Mouse (Mus musculus) heart, embryonic 15.5 days (tissue): ENCODE data around the gene Irf2. TPM values are rescaled to one million over a fixed set of nuclear protein-coding genes. Genes with fewer than 3 reads are reported as not detected.

Experiments used
- ATAC-seq: fragments of 200-750 bp; cut with Nextera tagmentation; replicated peaks from 2 replicates; pipeline ENCODE4 v1.8.0; 2017; ENCODE audit warnings: low read depth, moderate TSS enrichment; ENCODE audit not compliant: insufficient number of reproducible peaks, insufficient read depth, low FRiP score
- H3K27ac ChIP-seq: fragments of 300-500 bp; sonication (generic); 2 replicates; pipeline ENCODE4 v1.5.1; 2015; ENCODE audit warnings: mild to moderate bottlenecking, inconsistent platforms
- H3K27me3 ChIP-seq: fragments of 300-500 bp; sonication (generic); 2 replicates; pipeline ENCODE4 v1.6.1; 2015; ENCODE audit warnings: inconsistent platforms
- H3K36me3 ChIP-seq: fragments of 300-500 bp; sonication (generic); 2 replicates; pipeline ENCODE4 v1.6.1; 2015; ENCODE audit warnings: mild to moderate bottlenecking, inconsistent platforms
- H3K4me1 ChIP-seq: fragments of 300-500 bp; sonication (generic); replicated peaks from 2 replicates; pipeline ENCODE4 v1.6.1; 2015; ENCODE audit warnings: inconsistent platforms
- H3K4me2 ChIP-seq: fragments of 300-500 bp; sonication (generic); 2 replicates; pipeline ENCODE4 v1.6.1; 2015; ENCODE audit warnings: inconsistent platforms, mild to moderate bottlenecking, moderate library complexity
- H3K4me3 ChIP-seq: fragments of 300-500 bp; sonication (generic); 2 replicates; pipeline ENCODE4 v1.5.1; 2015; ENCODE audit warnings: mild to moderate bottlenecking, inconsistent platforms
- H3K9ac ChIP-seq: fragments of 300-500 bp; sonication (generic); 2 replicates; pipeline ENCODE4 v1.6.1; 2015; ENCODE audit warnings: mild to moderate bottlenecking, inconsistent platforms
- H3K9me3 ChIP-seq: fragments of 300-500 bp; sonication (generic); replicated peaks from 2 replicates; pipeline ENCODE4 v1.6.1; 2016; ENCODE audit warnings: inconsistent platforms
- WGBS: fragments of 180-500 bp; shearing (Covaris S2); methylation state at CpG from one replicate; pipeline ENCODE4 v1.1.7; 2015; ENCODE audit warnings: mixed read lengths; 5-methylcytosine and 5-hydroxymethylcytosine counted together
- polyA plus RNA-seq: library from polyadenylated mRNA; unstranded; fragments of >200 nt; fragmentation: Nextera tagmentation; extraction: Ambion mirVana; gene quantifications from 2 replicates; pipeline ENCODE4 v1.2.1, GENCODE M21; 2015

Gene Irf2
- polyA plus RNA-seq, 1 experiment from 2014 or later, result 19.9 TPM

DNA sequence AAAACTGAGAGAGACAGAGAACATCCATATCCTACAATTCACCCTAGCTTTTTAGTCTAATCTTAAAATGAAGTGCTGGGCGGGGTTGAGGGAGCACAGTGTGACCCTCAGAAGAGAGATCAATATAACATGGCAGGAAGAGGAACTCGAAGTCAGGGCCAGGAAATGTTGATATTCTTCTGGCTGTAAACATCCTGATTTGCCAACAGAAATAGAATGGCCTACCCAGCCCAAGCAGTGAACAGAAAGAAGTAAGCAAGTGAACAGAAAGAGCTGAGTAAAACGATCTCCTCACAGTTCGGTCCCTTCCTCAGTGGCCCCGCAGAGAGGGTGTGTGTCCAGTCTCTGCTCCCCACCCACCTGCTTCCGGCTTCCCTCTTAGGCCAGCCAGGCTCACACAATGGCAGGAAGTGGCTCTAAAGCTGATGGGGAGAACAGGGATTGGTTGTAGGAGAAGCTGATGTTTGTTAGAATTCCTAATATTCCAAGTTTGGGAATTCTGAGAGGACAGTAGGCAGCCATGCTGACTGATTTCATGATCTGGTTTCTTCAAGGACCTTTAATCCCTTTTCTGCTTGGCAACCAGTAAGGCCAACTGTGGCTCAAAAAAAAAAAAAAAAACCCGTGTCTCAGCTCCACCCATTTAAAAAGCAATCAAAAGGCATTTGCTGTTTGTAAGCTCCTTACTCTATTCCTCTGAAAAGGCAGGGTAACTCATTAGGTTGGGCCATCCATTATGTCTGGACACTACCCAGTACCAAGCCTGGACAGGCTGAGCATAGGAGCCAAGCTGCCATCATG lies 105.6 kb downstream of the Irf2 start:
- H3K4me1 ChIP-seq, result peaks cover 29% of the 10 kb centered on the region
- peak overlapping the region; percentile 78 for H3K27ac ChIP-seq
- H3K4me2 ChIP-seq, result no peak overlapping the region
- ATAC-seq, result peak; percentile 81
- no peak overlapping the region for H3K9ac ChIP-seq
- WGBS, result 65% methylated on average over 7 of the region's 7 CpGs
- H3K4me3 ChIP-seq, result no peak overlapping the region
- peaks cover 19% of the 10 kb centered on the region for H3K36me3 ChIP-seq
- no peaks in the 10 kb centered on the region for H3K9me3 ChIP-seq
- no peaks in the 10 kb centered on the region for H3K27me3 ChIP-seq

DNA sequence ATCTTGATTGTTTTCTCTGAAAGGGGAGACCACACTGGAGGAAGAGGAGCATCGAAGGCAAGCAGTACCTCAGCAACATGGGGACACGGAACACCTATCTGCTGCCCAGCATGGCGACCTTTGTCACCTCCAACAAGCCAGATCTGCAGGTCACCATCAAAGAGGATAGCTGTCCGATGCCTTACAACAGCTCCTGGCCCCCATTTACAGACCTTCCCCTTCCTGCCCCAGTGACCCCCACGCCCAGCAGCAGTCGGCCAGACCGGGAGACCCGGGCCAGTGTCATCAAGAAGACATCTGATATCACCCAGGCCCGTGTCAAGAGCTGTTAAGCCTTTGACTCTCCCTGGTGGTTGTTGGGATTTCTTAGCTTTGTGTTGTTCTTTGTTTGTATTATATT lies 106.4 kb downstream of the Irf2 start:
- WGBS, result 79% methylated on average over 9 of the region's 9 CpGs
- H3K9ac ChIP-seq, result no peak overlapping the region
- peak overlapping the region; percentile 78 for H3K27ac ChIP-seq
- no peaks in the 10 kb centered on the region for H3K27me3 ChIP-seq
- H3K36me3 ChIP-seq, result peaks cover 16% of the 10 kb centered on the region
- H3K4me2 ChIP-seq, result no peak overlapping the region
- H3K4me3 ChIP-seq, result no peak overlapping the region
- no peaks in the 10 kb centered on the region for H3K9me3 ChIP-seq
- ATAC-seq, result no peak
- peaks cover 34% of the 10 kb centered on the region for H3K4me1 ChIP-seq

GRCm38 (mm10) chr8:46846893-46847292 lies 107.4 kb downstream of the Irf2 start:
- WGBS, result 91% methylated on average over 5 of the region's 5 CpGs
- no peaks in the 10 kb centered on the region for H3K9me3 ChIP-seq
- peaks cover 16% of the 10 kb centered on the region for H3K36me3 ChIP-seq
- H3K9ac ChIP-seq, result no peak overlapping the region
- no peak overlapping the region for H3K4me2 ChIP-seq
- no peak for ATAC-seq
- peaks cover 33% of the 10 kb centered on the region for H3K4me1 ChIP-seq
- no peaks in the 10 kb centered on the region for H3K27me3 ChIP-seq
- H3K27ac ChIP-seq, result no peak overlapping the region
- H3K4me3 ChIP-seq, result no peak overlapping the region

GRCm38 (mm10) chr8:46848011-46848641 lies 108.6 kb downstream of the Irf2 start:
- 91% methylated on average over 6 of the region's 6 CpGs for WGBS
- H3K4me1 ChIP-seq, result peaks cover 30% of the 10 kb centered on the region
- H3K9me3 ChIP-seq, result no peaks in the 10 kb centered on the region
- no peak overlapping the region for H3K9ac ChIP-seq
- H3K4me3 ChIP-seq, result no peak overlapping the region
- H3K4me2 ChIP-seq, result no peak overlapping the region
- peaks cover 16% of the 10 kb centered on the region for H3K36me3 ChIP-seq
- H3K27ac ChIP-seq, result no peak overlapping the region
- no peaks in the 10 kb centered on the region for H3K27me3 ChIP-seq
- no peak for ATAC-seq

DNA sequence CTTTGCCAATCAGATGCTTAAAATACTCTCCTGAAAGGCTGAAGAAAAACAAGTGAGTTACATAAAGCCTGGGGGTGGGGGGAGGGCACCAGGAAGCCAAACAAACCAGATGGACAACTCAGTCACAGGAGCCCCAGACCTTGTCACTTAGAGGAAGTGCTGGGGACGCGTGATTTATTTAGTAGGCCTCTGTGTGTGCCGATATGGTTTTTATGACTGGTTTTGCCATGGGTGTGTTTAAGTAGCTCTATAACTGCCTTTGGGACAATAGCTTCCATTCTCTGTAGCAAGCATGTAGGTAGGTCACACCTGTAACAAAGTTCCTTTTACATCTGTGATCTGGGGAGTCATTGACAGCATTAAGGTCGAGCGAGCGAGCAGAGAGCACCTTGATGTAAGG lies 109.4 kb downstream of the Irf2 start:
- 77% methylated on average over 6 of the region's 6 CpGs for WGBS
- ATAC-seq, result no peak
- Histone ChIP-seq H3K27ac (no peak overlapping the region), H3K9me3 (no peaks in the 10 kb centered on the region), H3K4me3 (no peak overlapping the region), H3K4me2 (no peak overlapping the region), H3K27me3 (no peaks in the 10 kb centered on the region), H3K4me1 (peaks cover 23% of the 10 kb centered on the region), H3K9ac (no peak overlapping the region), H3K36me3 (peaks cover 16% of the 10 kb centered on the region)

GRCm38 (mm10) chr8:46849458-46849857 lies 109.9 kb downstream of the Irf2 start:
- Histone ChIP-seq H3K4me1 (peaks cover 20% of the 10 kb centered on the region), H3K27me3 (no peaks in the 10 kb centered on the region), H3K4me3 (no peak overlapping the region), H3K9me3 (no peaks in the 10 kb centered on the region), H3K36me3 (peaks cover 16% of the 10 kb centered on the region), H3K27ac (no peak overlapping the region), H3K9ac (no peak overlapping the region), H3K4me2 (no peak overlapping the region)
- ATAC-seq, result no peak
- WGBS, result 40% methylated on average over 2 of the region's 2 CpGs

GRCm38 (mm10) chr8:46850258-46850897 lies 110.8 kb downstream of the Irf2 start:
- no peak for ATAC-seq
- no peak overlapping the region for H3K9ac ChIP-seq
- H3K4me2 ChIP-seq, result no peak overlapping the region
- WGBS, result 66% methylated on average over 6 of the region's 6 CpGs
- H3K4me1 ChIP-seq, result peaks cover 19% of the 10 kb centered on the region
- H3K4me3 ChIP-seq, result no peak overlapping the region
- no peaks in the 10 kb centered on the region for H3K9me3 ChIP-seq
- H3K27me3 ChIP-seq, result no peaks in the 10 kb centered on the region
- 0 out of 2 replicates have a peak overlapping the region, but pooled peaks have one; percentile 3 for H3K27ac ChIP-seq
- H3K36me3 ChIP-seq, result peaks cover 16% of the 10 kb centered on the region

DNA sequence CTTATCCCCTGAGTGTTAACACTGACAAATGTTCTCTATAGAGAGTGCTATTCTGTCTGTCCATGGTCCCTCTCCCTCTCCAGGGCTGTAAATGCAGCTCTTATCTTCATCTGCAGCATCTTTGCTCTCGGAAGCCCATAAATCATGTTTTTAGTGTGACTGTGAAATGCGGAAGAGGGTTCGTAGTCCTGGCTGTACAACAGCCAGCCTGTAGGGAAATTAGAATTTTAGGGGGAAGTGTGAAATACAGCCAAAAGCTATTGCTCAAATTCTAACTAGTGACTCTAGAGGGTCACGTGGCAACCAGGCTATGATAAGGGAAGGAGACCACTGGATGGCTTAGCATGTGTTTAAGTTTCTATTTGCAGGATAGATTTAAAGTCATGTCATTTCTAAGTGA lies 112.0 kb downstream of the Irf2 start:
- H3K4me1 ChIP-seq, result peaks cover 19% of the 10 kb centered on the region

GRCm38 (mm10) chr8:46852377-46852776 lies 112.8 kb downstream of the Irf2 start:
- Histone ChIP-seq H3K27ac (no peak overlapping the region; the same call in 1 of the 2 replicates), H3K4me3 (no peak overlapping the region), H3K36me3 (peaks cover 5% of the 10 kb centered on the region), H3K4me1 (peaks cover 19% of the 10 kb centered on the region), H3K9ac (no peak overlapping the region), H3K9me3 (no peaks in the 10 kb centered on the region), H3K4me2 (no peak overlapping the region), H3K27me3 (no peaks in the 10 kb centered on the region)
- WGBS, result 41% methylated on average over 11 of the region's 11 CpGs
- ATAC-seq, result no peak

More for the DNA sequence above, 112.0 kb downstream of the Irf2 start:
- H3K36me3 ChIP-seq, result peaks cover 6% of the 10 kb centered on the region
- ATAC-seq, result no peak
- no peak overlapping the region for H3K9ac ChIP-seq
- H3K4me3 ChIP-seq, result no peak overlapping the region
- 56% methylated on average over 4 of the region's 4 CpGs for WGBS
- H3K4me2 ChIP-seq, result no peak overlapping the region
- no peaks in the 10 kb centered on the region for H3K27me3 ChIP-seq
- H3K9me3 ChIP-seq, result no peaks in the 10 kb centered on the region
- no peak overlapping the region for H3K27ac ChIP-seq

- H3K4me2 ChIP-seq, result no peak overlapping the region
- 0 out of 2 replicates have a peak, but pooled peaks cover 4% of the 10 kb centered on the region for H3K4me1 ChIP-seq
- WGBS, result 43% methylated on average over 7 of the region's 7 CpGs
- no peaks in the 10 kb centered on the region for H3K9me3 ChIP-seq
- H3K27me3 ChIP-seq, result no peaks in the 10 kb centered on the region
- no peak overlapping the region for H3K4me3 ChIP-seq
- no peak for ATAC-seq
- peak overlapping the region; percentile 39; the same call in 1 of the 2 replicates for H3K27ac ChIP-seq
- no peaks in the 10 kb centered on the region for H3K36me3 ChIP-seq
- H3K9ac ChIP-seq, result no peak overlapping the region
Measured at GRCm38 (mm10) chr8:46859164-46859846, 119.8 kb downstream of the Irf2 start.

GRCm38 (mm10) chr8:46859847-46860167 lies 120.3 kb downstream of the Irf2 start:
- Histone ChIP-seq H3K9me3 (no peaks in the 10 kb centered on the region), H3K27me3 (no peaks in the 10 kb centered on the region), H3K9ac (no peak overlapping the region), H3K4me3 (no peak overlapping the region), H3K27ac (no peak overlapping the region), H3K4me2 (no peak overlapping the region), H3K4me1 (0 out of 2 replicates have a peak, but pooled peaks cover 4% of the 10 kb centered on the region), H3K36me3 (no peaks in the 10 kb centered on the region)
- no peak for ATAC-seq
- WGBS, result 63% methylated on average over 8 of the region's 8 CpGs
